Mouse (Mus musculus) CH12.LX (cell line): ENCODE measurements around the gene Itsn1.

Experiments used
- CTCF ChIP-seq, 2 experiments: IDR thresholded peaks in 1 of 2; conservative IDR thresholded peaks in 1 of 2; 2 replicates each; pipeline ENCODE4 v1.5.1; 2011 to 2012; ENCODE audit warnings: low read depth in 2 of 2, low read length in 2 of 2, improper control_type of control experiment in 1 of 2, inconsistent platforms in 1 of 2, mild to moderate bottlenecking in 1 of 2, moderate library complexity in 1 of 2
- E2F4 ChIP-seq: IDR thresholded peaks from 2 replicates; pipeline ENCODE4 v1.6.1; 2011; ENCODE audit warnings: low read depth, low read length, improper control_type of control experiment; ENCODE audit not compliant: insufficient replicate concordance
- ELF1 ChIP-seq: IDR thresholded peaks from 2 replicates; pipeline ENCODE4 v1.6.1; 2014; ENCODE audit warnings: low read depth, mild to moderate bottlenecking, inconsistent platforms, low read length, improper control_type of control experiment
- EP300 ChIP-seq: IDR thresholded peaks from 2 replicates; pipeline ENCODE4 v1.6.1; 2011; ENCODE audit warnings: low read length, improper control_type of control experiment
- GABPA ChIP-seq: IDR thresholded peaks from 2 replicates; pipeline ENCODE4 v1.6.1; 2012; ENCODE audit warnings: low read depth, low read length, improper control_type of control experiment, inconsistent platforms; ENCODE audit not compliant: insufficient replicate concordance
- HCFC1 ChIP-seq: IDR thresholded peaks from 2 replicates; pipeline ENCODE4 v1.6.1; 2012; ENCODE audit warnings: low read depth, mild to moderate bottlenecking, inconsistent platforms, low read length, improper control_type of control experiment
- JUN ChIP-seq: IDR thresholded peaks from 2 replicates; pipeline ENCODE4 v1.6.1; 2011; ENCODE audit warnings: low read depth, mild to moderate bottlenecking, low read length, improper control_type of control experiment, moderate library complexity; ENCODE audit not compliant: insufficient read depth
- MEF2A ChIP-seq: IDR thresholded peaks from 2 replicates; pipeline ENCODE4 v1.6.1; 2014; ENCODE audit warnings: low read depth, mild to moderate bottlenecking, inconsistent platforms, low read length, improper control_type of control experiment, borderline replicate concordance
- RCOR1 ChIP-seq: conservative IDR thresholded peaks from 2 replicates; pipeline ENCODE4 v1.6.1; 2012; ENCODE audit warnings: low read depth, mild to moderate bottlenecking, inconsistent platforms, low read length, improper control_type of control experiment
- USF1 ChIP-seq: IDR thresholded peaks from 2 replicates; pipeline ENCODE4 v1.6.1; 2014; ENCODE audit warnings: low read depth, mild to moderate bottlenecking, inconsistent platforms, low read length, improper control_type of control experiment
- USF2 ChIP-seq: conservative IDR thresholded peaks from 2 replicates; pipeline ENCODE4 v1.6.1; 2011; ENCODE audit warnings: low read depth, low read length, improper control_type of control experiment
- ZKSCAN1 ChIP-seq: IDR thresholded peaks from 2 replicates; pipeline ENCODE4 v1.6.1; 2012; ENCODE audit warnings: low read depth, inconsistent platforms, low read length, improper control_type of control experiment, borderline replicate concordance

GRCm38 (mm10) chr16:91903801-91904506 lies 174.9 kb downstream of the Itsn1 start:
- TF ChIP-seq USF1: no peak
- no peak for TF ChIP-seq MEF2A
- no peak for TF ChIP-seq CTCF (conservative IDR thresholded peaks at IDR 0.05 in 1 of 2, IDR thresholded peaks at IDR 0.05 in 1 of 2; ENCODE audit: low read depth in 2 of 2, low read length in 2 of 2)
- TF ChIP-seq RCOR1: no peak
- no peak for TF ChIP-seq EP300
- no peak for TF ChIP-seq ZKSCAN1
- no peak for TF ChIP-seq JUN
- TF ChIP-seq ELF1: no peak
- no peak for TF ChIP-seq USF2
- no peak for TF ChIP-seq GABPA
- no peak for TF ChIP-seq E2F4
- no peak for TF ChIP-seq HCFC1
